Mouse (Mus musculus) right cerebral cortex, adult 2 months (tissue): ENCODE data around the gene Fam20b.

Source experiments
- DNase-seq, 2 experiments: peaks; one replicate each; pipeline ENCODE4 v3.0.0; 2021 to 2022; ENCODE audit warnings: low spot score in 2 of 2

The Fam20b gene

GRCm38 (mm10) chr1:156730802-156731201 is 11.9 kb upstream of the Fam20b start:
- no peak for DNase-seq

GRCm38 (mm10) chr1:156727234-156728108 is 8.6 kb upstream of the Fam20b start:
- DNase-seq = no peak

GRCm38 (mm10) chr1:156722089-156722488 is 3.2 kb upstream of the Fam20b start:
- no peak for DNase-seq

- no peak for DNase-seq
These were observed 1.2 kb upstream of the Fam20b start for GRCm38 (mm10) chr1:156720046-156720445.

GRCm38 (mm10) chr1:156718286-156718949 is 468 bp downstream of the Fam20b start:
- peak; percentile 37 to 45 for DNase-seq

GRCm38 (mm10) chr1:156717751-156718285 is 1.1 kb downstream of the Fam20b start:
- no peak for DNase-seq

- no peak for DNase-seq
These were observed 2.2 kb downstream of the Fam20b start for GRCm38 (mm10) chr1:156716681-156717080.

GRCm38 (mm10) chr1:156710472-156711098 is 8.3 kb downstream of the Fam20b start:
- no peak for DNase-seq

- DNase-seq = no peak
These were observed 10.2 kb downstream of the Fam20b start for GRCm38 (mm10) chr1:156708672-156709071.

- peak; percentile 21 to 32 for DNase-seq
These were observed 13.1 kb downstream of the Fam20b start for GRCm38 (mm10) chr1:156705696-156706285.

- no peak for DNase-seq
These were observed 15.4 kb downstream of the Fam20b start for GRCm38 (mm10) chr1:156703444-156703843.

GRCm38 (mm10) chr1:156702151-156702550 is 16.7 kb downstream of the Fam20b start:
- DNase-seq = no peak

- DNase-seq = no peak
These were observed 32.7 kb downstream of the Fam20b start for GRCm38 (mm10) chr1:156686025-156686661.

- DNase-seq = no peak
These were observed 39.3 kb downstream of the Fam20b start for GRCm38 (mm10) chr1:156679599-156679998.

GRCm38 (mm10) chr1:156677230-156677629 is 41.7 kb downstream of the Fam20b start:
- DNase-seq = no peak

- DNase-seq = no peak
These were observed 42.3 kb downstream of the Fam20b start for GRCm38 (mm10) chr1:156676596-156676995.

GRCm38 (mm10) chr1:156676171-156676570 is 42.7 kb downstream of the Fam20b start:
- peak in 1 of 2 experiments; percentile 67 for DNase-seq

- DNase-seq = peak; percentile 57 to 68
These were observed 44.5 kb downstream of the Fam20b start, which contains the start of gene Tor3a for GRCm38 (mm10) chr1:156674195-156675000. Gene Tor3a (minus strand): TSS chr1:156674356.

- DNase-seq = no peak
These were observed 45.3 kb downstream of the Fam20b start for GRCm38 (mm10) chr1:156673476-156674194.
